Mouse (Mus musculus) cerebellum, postnatal 14 days (tissue): ENCODE data around the gene Tpr.

Experiments used
- DNase-seq, 2 experiments: peaks; one replicate each; pipeline ENCODE4 v3.0.0; 2021; ENCODE audit warnings: mixed read lengths in 2 of 2

Tpr gene

DNA sequence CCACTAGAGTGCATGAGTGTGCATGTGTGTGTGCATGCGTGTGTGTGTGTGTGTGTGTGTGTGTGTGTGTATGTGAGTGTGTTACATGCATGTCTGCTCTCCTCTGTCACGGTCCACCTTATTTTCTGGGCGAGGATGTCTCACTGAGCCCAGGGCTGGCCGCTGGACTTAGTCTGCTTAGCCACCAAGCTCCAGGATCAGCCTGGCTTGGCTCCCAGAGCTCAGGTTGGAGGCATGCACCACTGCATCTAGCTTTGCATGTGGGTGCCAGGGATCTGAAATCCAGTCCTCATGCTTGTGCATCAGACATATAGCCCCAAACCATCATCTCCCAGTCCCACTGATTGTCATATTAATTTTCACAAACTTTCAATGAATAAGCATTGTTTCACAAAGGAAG, 71.1 kb downstream of the Tpr start:
- peak; percentile 46 to 69 for DNase-seq

GRCm38 (mm10) chr1:150465364-150465763, 72.7 kb downstream of the Tpr start:
- no peak for DNase-seq

DNA sequence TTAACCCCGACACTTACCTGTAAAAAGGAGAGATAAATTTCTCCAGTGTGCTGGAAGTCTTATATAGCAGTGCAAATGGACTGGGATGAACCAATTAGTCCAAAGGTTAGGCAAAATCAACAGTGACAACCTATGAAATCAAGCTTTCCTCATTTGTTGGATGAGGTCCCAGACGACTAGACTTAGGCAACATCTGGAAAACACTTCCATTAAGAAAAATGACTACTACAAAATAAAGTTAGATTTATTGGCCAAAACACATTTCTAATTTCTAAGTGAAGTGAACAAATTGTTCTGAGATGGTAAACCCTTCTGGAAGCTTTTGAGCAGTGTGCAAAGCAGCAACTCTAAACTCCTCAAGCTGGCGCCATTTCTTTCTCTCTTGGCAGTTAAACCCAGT, 73.5 kb downstream of the Tpr start, which contains the start of gene Prg4:
TSS of gene Prg4 (minus strand) at position 34 of the 400 bp plus-strand sequence.
- DNase-seq, result no peak

GRCm38 (mm10) chr1:150469992-150470391, 77.4 kb downstream of the Tpr start:
- no peak for DNase-seq

DNA sequence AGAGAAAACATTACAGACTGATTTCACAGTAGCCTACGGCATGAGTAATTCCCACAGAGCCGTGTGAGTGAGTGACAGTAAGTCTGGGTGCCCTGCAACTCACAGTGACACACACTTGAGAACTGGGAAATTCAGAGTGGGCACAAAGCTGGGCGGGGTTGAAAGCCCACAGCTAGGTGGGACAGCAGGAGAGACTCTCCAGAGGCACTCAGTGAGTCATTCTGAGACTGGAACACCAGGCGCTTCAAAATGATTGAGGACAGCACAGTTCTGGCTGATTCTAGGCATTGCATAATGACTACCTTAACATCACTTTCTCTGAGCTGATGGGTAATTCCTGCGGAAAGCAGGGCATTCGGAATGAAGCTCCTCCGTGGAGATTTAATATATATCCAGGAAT, 79.9 kb downstream of the Tpr start:
- DNase-seq, result no peak

DNA sequence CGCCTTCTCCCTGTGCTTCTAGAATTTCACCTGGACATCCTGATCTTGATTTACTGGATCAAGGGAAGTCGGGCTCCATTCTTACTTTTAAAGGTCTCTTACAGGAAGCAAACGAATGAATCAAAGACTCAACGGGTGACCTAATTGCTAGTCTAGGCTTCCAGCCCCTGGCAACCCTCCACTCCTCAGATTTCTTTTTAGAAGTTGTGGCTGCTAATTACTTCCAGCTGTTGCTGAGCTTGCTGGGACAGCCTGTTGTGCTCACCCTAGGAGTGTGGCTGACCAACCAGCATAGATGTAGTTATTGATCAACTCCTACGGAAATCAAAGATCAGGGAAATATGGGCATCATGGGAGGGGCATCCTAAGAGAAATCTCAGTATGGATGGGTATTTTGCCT, 88.0 kb downstream of the Tpr start:
- no peak for DNase-seq

- peak in 1 of 2 experiments; percentile 20 for DNase-seq
Observed at GRCm38 (mm10) chr1:150489148-150489547, 96.5 kb downstream of the Tpr start.

DNA sequence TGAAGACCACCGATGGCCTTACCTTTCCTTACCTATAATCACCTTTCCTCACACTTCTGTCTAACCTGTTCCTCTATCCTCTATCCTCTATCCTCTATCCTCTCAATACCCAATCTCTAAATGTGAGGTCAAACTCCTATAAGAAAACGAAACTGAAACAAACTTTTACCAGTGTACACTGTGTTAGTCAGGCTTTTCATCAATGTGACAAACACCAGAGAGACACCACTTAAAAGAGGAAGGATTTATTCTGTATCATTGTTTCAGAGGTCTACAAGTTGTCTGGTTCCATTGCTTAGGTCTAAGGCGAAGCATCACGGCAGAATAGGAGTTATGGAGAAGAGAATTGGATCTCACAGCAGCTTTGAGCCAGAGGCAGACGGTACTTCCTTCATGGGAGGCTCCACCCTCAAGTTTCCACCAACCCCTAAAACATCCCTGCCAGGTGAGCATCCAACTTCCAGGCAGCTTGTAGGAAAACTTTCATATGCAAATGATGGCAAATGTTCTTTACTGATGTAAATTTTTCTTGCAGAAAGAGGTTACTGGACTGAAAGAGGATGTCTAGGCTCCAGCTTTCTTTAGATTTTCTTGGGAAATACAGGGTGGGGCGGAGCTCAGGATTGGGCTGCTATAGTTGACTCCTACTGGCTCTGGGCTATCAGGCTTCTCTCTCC, 104.1 kb downstream of the Tpr start:
- no peak for DNase-seq

- DNase-seq, result peak in 1 of 2 experiments; percentile 6
Observed at GRCm38 (mm10) chr1:150497690-150498089, 105.1 kb downstream of the Tpr start.

GRCm38 (mm10) chr1:150498177-150498576, 105.5 kb downstream of the Tpr start:
- no peak for DNase-seq
